Mouse (Mus musculus): ENCODE measurements around the gene Hnrnpr. TPM values are rescaled to one million over a fixed set of nuclear protein-coding genes. Genes with fewer than 3 reads are reported as not detected.

The Hnrnpr gene
- total RNA-seq, 2 experiments from 2014 or later: 84.7 to 86.8 TPM

DNA sequence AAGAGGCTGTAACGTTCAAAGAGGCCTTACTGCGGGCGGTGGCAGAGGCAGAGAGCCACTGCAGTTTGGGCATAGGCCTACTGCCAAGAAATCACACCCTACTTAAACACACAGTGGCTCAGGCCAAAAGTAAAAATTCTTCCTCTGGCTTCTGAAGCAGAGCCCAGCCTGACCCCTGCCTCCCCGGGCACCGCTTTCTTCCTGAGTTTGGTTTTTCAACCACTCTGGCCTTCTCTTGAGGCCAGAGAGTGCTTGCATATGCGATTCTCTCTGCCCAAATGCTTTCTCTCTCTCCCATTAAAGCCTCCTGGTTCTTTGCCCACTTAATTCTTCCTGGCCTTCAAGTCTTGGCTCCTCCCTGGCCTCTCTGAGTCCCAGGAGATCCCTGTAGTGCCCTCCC, 73.1 kb downstream of the Hnrnpr start:
- no peak for DNase-seq (ENCODE audit: low spot score in 2 of 2)

DNA sequence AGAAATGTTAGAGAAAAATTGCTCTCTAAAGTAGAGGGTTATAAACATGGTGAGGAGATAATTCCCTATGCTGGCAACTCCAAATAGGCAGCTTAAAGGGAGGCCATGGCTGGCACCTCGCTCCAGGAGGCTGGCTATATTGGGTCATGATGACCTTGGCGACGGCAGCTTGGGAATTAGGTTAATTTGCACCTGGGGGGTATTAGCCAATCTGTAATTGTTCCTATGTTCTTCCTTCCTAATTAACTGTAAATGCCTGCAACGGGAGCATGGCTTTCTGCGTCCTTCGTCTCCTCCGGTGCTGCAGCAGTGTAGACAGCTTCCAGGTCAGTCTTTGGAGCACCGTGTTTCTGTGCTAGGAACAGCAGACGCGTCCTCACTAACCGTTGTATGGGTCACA, 76.5 kb downstream of the Hnrnpr start:
- no peak for DNase-seq (ENCODE audit: low spot score in 2 of 2)

DNA sequence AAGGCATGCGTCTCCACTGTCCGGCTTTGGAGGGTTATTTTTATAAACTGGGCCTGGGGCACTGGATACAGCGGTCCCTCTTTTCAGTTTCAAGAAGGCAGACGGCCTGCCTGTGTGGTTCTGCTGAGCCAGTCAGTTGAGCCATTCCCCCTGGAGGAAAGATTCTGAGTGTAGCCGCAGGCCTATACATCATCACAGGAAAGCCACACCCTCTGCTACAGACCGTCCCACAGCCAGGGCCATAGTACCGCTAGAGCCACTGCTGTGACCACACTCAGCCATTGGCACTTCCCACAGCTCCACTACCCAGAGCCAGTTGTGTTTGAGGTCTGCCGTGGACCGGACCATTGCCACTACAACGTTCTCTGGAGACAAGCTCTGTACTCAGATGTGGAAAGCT, 91.1 kb downstream of the Hnrnpr start:
- DNase-seq (ENCODE audit: low spot score in 2 of 2): no peak

DNA sequence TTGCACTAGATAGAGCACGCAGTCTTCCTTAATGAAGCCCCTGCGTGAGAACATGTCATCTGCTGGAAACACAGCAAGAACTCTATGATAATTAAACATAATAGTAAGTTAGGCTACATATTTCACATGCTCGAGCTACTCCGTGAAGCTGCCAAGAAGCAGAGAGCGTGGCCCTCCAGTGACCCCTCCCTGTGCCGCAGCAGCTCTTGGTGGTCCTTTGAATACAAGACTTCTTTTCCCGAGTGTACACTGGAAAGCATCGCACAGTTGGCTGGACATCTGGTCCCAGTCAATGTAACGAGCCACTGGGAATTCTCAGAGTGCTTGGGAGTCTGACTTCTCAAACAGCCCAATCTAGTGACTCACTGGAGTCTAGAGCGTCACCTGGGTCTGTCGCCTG, 97.1 kb downstream of the Hnrnpr start:
- DNase-seq (ENCODE audit: low spot score in 2 of 2): no peak

Other genes starting within 250 kb of the Hnrnpr start
- gene Id3, start 167.4 kb upstream of the Hnrnpr start, total RNA-seq (2021): 10 to 100 TPM; 34.9 to 43.2 TPM
- under 1 TPM; 0.30 to 0.40 TPM for gene E2f2, start 138.5 kb upstream of the Hnrnpr start, total RNA-seq (2021)
- 1 to 10 TPM; 2.6 to 3.0 TPM for gene Asap3, start 104.6 kb upstream of the Hnrnpr start, total RNA-seq (2021)
- gene Tcea3, start 63.2 kb upstream of the Hnrnpr start, total RNA-seq (2021): under 1 TPM; 0.49 to 0.77 TPM
- gene Zfp46, start 26.3 kb upstream of the Hnrnpr start, total RNA-seq (2021): 10 to 100 TPM; 41.5 to 43.6 TPM
- gene Htr1d, start 112.6 kb downstream of the Hnrnpr start, total RNA-seq (2021): 1 to 10 TPM; 5.7 to 5.9 TPM
- under 1 TPM; 0.21 to 0.70 TPM for gene 6030445D17Rik, start 151.3 kb downstream of the Hnrnpr start, total RNA-seq (2021)
- 10 to 100 TPM; 83.9 to 88.2 TPM for gene Luzp1, start 158.8 kb downstream of the Hnrnpr start, total RNA-seq (2021)

All from left cerebral cortex, adult 18-20 months (tissue).